Mouse (Mus musculus) heart, postnatal 36 days (tissue): ENCODE results near the gene Mki67. TPM values are rescaled to one million over a fixed set of nuclear protein-coding genes. Genes with fewer than 3 reads are reported as not detected.
A peak's percentile ranks its signal among the peaks of the same experiment; 100 is the strongest.
"Not testable (repeated sequence)": the region's sequence is repeated elsewhere in the genome, so short reads cannot be mapped to it uniquely, and the experiment has no call there.

Source experiments
- DNase-seq, 2 experiments: peaks; one replicate each; pipeline ENCODE4 v3.0.0; 2021 to 2022
- intact Hi-C: fragments of 180-260 bp; cut with DNase I; formaldehyde crosslinking; loops from one replicate; pipeline ENCODE4 v1.15.1; 2025
- total RNA-seq, 2 experiments: library from RNA; stranded (reverse); gene quantifications; 2 replicates each; pipeline ENCODE4 v1.2.3; 2021

Gene Mki67
- total RNA-seq, 2 experiments from 2014 or later: 2.7 to 3.2 TPM

- DNase-seq: no peak
- intact Hi-C loops: no loop called here
These were observed 5.4 kb upstream of the Mki67 start for GRCm38 (mm10) chr7:135721436-135721992.

GRCm38 (mm10) chr7:135716968-135717557, 902 bp upstream of the Mki67 start:
- intact Hi-C loops: no loop called here
- no peak for DNase-seq

- peak; percentile 84 for DNase-seq
- intact Hi-C loops: no loop called here
These were observed 300 bp upstream of the Mki67 start for GRCm38 (mm10) chr7:135716445-135716877.

GRCm38 (mm10) chr7:135715166-135715565, 995 bp downstream of the Mki67 start:
- no peak for DNase-seq
- intact Hi-C loops: no loop called here

- intact Hi-C loops: no loop called here
- DNase-seq: no peak
These were observed 2.8 kb downstream of the Mki67 start for GRCm38 (mm10) chr7:135713326-135713725.

- intact Hi-C loops: no loop called here
- DNase-seq: no peak
These were observed 3.6 kb downstream of the Mki67 start for GRCm38 (mm10) chr7:135712534-135712933.

GRCm38 (mm10) chr7:135710702-135711101, 5.5 kb downstream of the Mki67 start:
- intact Hi-C loops: no loop called here
- no peak for DNase-seq

GRCm38 (mm10) chr7:135705753-135706152, 10.4 kb downstream of the Mki67 start:
- no peak for DNase-seq
- intact Hi-C loops: no loop called here

- no peak for DNase-seq
- intact Hi-C loops: no loop called here
These were observed 11.1 kb downstream of the Mki67 start for GRCm38 (mm10) chr7:135705083-135705482.

- no peak for DNase-seq
- intact Hi-C loops: no loop called here
These were observed 11.9 kb downstream of the Mki67 start for GRCm38 (mm10) chr7:135704251-135704650.

- DNase-seq: no peak
- intact Hi-C loops: no loop called here
These were observed 12.5 kb downstream of the Mki67 start for GRCm38 (mm10) chr7:135703600-135704148.

GRCm38 (mm10) chr7:135699351-135699750, 16.8 kb downstream of the Mki67 start:
- intact Hi-C loops, DNase-seq: not testable (repeated sequence)

- intact Hi-C loops: no loop called here
- no peak for DNase-seq
These were observed 17.8 kb downstream of the Mki67 start for GRCm38 (mm10) chr7:135698362-135698761.

- intact Hi-C loops, DNase-seq: not testable (repeated sequence)
These were observed 19.0 kb downstream of the Mki67 start for GRCm38 (mm10) chr7:135697021-135697740.

- DNase-seq: no peak
- intact Hi-C loops: no loop called here
These were observed 20.0 kb downstream of the Mki67 start for GRCm38 (mm10) chr7:135696127-135696526.

GRCm38 (mm10) chr7:135694796-135695195, 21.4 kb downstream of the Mki67 start:
- no peak for DNase-seq
- intact Hi-C loops: no loop called here

GRCm38 (mm10) chr7:135694130-135694529, 22.0 kb downstream of the Mki67 start:
- intact Hi-C loops: no loop called here
- DNase-seq: no peak

GRCm38 (mm10) chr7:135691941-135692340, 24.2 kb downstream of the Mki67 start:
- DNase-seq: no peak
- intact Hi-C loops: no loop called here

- intact Hi-C loops: no loop called here
These were observed 26.8 kb downstream of the Mki67 start for GRCm38 (mm10) chr7:135689396-135689795.

GRCm38 (mm10) chr7:135684938-135685337, 31.2 kb downstream of the Mki67 start:
- intact Hi-C loops: loop anchor here (5.0 kb wide), 1 partner anchor 52 kb away; no protein-coding TSS in a partner anchor
- no peak for DNase-seq

More at GRCm38 (mm10) chr7:135689396-135689795, 26.8 kb downstream of the Mki67 start:
- no peak for DNase-seq

- DNase-seq: not testable (repeated sequence)
- intact Hi-C loops: loop anchor here (5.0 kb wide), 1 partner anchor 53 kb away; no protein-coding TSS in a partner anchor
These were observed 32.1 kb downstream of the Mki67 start for GRCm38 (mm10) chr7:135684098-135684497.
